Mouse (Mus musculus): ENCODE measurements around the gene B4galt1. TPM values are rescaled to one million over a fixed set of nuclear protein-coding genes. Genes with fewer than 3 reads are reported as not detected.

Gene B4galt1
- polyA plus RNA-seq, 1 experiment from 2014 or later = 56.5 TPM

- Histone ChIP-seq H3K27ac (ENCODE audit: poor library complexity, severe bottlenecking) (no peak overlapping the region), H3K9me3 (replicated peaks) (peaks cover 7% of the 10 kb centered on the region), H3K4me1 (replicated peaks) (peaks cover 17% of the 10 kb centered on the region), H3K9ac (no peak overlapping the region), H3K27me3 (replicated peaks) (no peaks in the 10 kb centered on the region), H3K4me2 (no peak overlapping the region), H3K36me3 (peaks cover 9% of the 10 kb centered on the region), H3K4me3 (no peak overlapping the region)
- ATAC-seq (ENCODE audit: insufficient number of reproducible peaks, low FRiP score) = no peak
- 86% methylated on average over 3 of the region's 3 CpGs for WGBS
These were observed 58.0 kb downstream of the B4galt1 start for GRCm38 (mm10) chr4:40795761-40796160.

- Histone ChIP-seq H3K9me3 (replicated peaks) (peaks cover 7% of the 10 kb centered on the region), H3K36me3 (peaks cover 9% of the 10 kb centered on the region), H3K4me1 (replicated peaks) (peaks cover 8% of the 10 kb centered on the region), H3K27ac (ENCODE audit: poor library complexity, severe bottlenecking) (no peak overlapping the region), H3K4me3 (no peak overlapping the region), H3K27me3 (replicated peaks) (no peaks in the 10 kb centered on the region), H3K9ac (no peak overlapping the region), H3K4me2 (no peak overlapping the region)
- no peak for ATAC-seq (ENCODE audit: insufficient number of reproducible peaks, low FRiP score)
These were observed 59.5 kb downstream of the B4galt1 start for GRCm38 (mm10) chr4:40794320-40794719.

- no peak overlapping the region for H3K4me2 ChIP-seq
- no peaks in the 10 kb centered on the region for H3K27me3 ChIP-seq (replicated peaks)
- H3K9ac ChIP-seq = no peak overlapping the region
- H3K4me1 ChIP-seq (replicated peaks) = no peaks in the 10 kb centered on the region
- H3K4me3 ChIP-seq = no peak overlapping the region
- H3K36me3 ChIP-seq = no peaks in the 10 kb centered on the region
- H3K27ac ChIP-seq (ENCODE audit: poor library complexity, severe bottlenecking) = no peak overlapping the region
- H3K9me3 ChIP-seq (replicated peaks) = peaks cover 7% of the 10 kb centered on the region
- WGBS = 85% methylated on average over 4 of the region's 4 CpGs
- no peak for ATAC-seq (ENCODE audit: insufficient number of reproducible peaks, low FRiP score)
These were observed 62.6 kb downstream of the B4galt1 start for GRCm38 (mm10) chr4:40791176-40791575.

- no peaks in the 10 kb centered on the region for H3K9me3 ChIP-seq (replicated peaks)
- H3K27me3 ChIP-seq (replicated peaks) = no peaks in the 10 kb centered on the region
- no peaks in the 10 kb centered on the region for H3K36me3 ChIP-seq
- WGBS = 80% methylated on average over 4 of the region's 4 CpGs
- no peak overlapping the region for H3K27ac ChIP-seq (ENCODE audit: poor library complexity, severe bottlenecking)
- H3K4me1 ChIP-seq (replicated peaks) = peaks cover 10% of the 10 kb centered on the region
- H3K9ac ChIP-seq = no peak overlapping the region
- no peak overlapping the region for H3K4me2 ChIP-seq
- ATAC-seq (ENCODE audit: insufficient number of reproducible peaks, low FRiP score) = no peak
- no peak overlapping the region for H3K4me3 ChIP-seq
These were observed 67.2 kb downstream of the B4galt1 start for GRCm38 (mm10) chr4:40786578-40786977.

GRCm38 (mm10) chr4:40785620-40786166, 68.1 kb downstream of the B4galt1 start:
- no peaks in the 10 kb centered on the region for H3K27me3 ChIP-seq (replicated peaks)
- H3K4me1 ChIP-seq (replicated peaks) = peaks cover 16% of the 10 kb centered on the region
- H3K36me3 ChIP-seq = no peaks in the 10 kb centered on the region
- ATAC-seq (ENCODE audit: insufficient number of reproducible peaks, low FRiP score) = no peak
- no peak overlapping the region for H3K4me2 ChIP-seq
- no peak overlapping the region for H3K4me3 ChIP-seq
- 69% methylated on average over 9 of the region's 9 CpGs for WGBS
- no peaks in the 10 kb centered on the region for H3K9me3 ChIP-seq (replicated peaks)
- H3K9ac ChIP-seq = no peak overlapping the region
- no peak overlapping the region for H3K27ac ChIP-seq (ENCODE audit: poor library complexity, severe bottlenecking)

GRCm38 (mm10) chr4:40784556-40785169, 69.1 kb downstream of the B4galt1 start:
- Histone ChIP-seq H3K36me3 (no peaks in the 10 kb centered on the region), H3K27ac (ENCODE audit: poor library complexity, severe bottlenecking) (no peak overlapping the region), H3K9ac (no peak overlapping the region), H3K4me1 (replicated peaks) (peaks cover 17% of the 10 kb centered on the region), H3K4me2 (no peak overlapping the region), H3K4me3 (no peak overlapping the region), H3K9me3 (replicated peaks) (no peaks in the 10 kb centered on the region), H3K27me3 (replicated peaks) (no peaks in the 10 kb centered on the region)
- WGBS = 63% methylated on average over 10 of the region's 10 CpGs
- ATAC-seq (ENCODE audit: insufficient number of reproducible peaks, low FRiP score) = peak; percentile 63

- peaks cover 17% of the 10 kb centered on the region for H3K4me1 ChIP-seq (replicated peaks)
- no peak overlapping the region for H3K27ac ChIP-seq (ENCODE audit: poor library complexity, severe bottlenecking)
- 92% methylated on average over 4 of the region's 4 CpGs for WGBS
- no peak overlapping the region for H3K4me3 ChIP-seq
- no peak overlapping the region for H3K4me2 ChIP-seq
- H3K9ac ChIP-seq = no peak overlapping the region
- no peak for ATAC-seq (ENCODE audit: insufficient number of reproducible peaks, low FRiP score)
- H3K9me3 ChIP-seq (replicated peaks) = no peaks in the 10 kb centered on the region
- no peaks in the 10 kb centered on the region for H3K36me3 ChIP-seq
- no peaks in the 10 kb centered on the region for H3K27me3 ChIP-seq (replicated peaks)
These were observed 70.8 kb downstream of the B4galt1 start for GRCm38 (mm10) chr4:40783049-40783448.

GRCm38 (mm10) chr4:40781797-40782495, 71.9 kb downstream of the B4galt1 start:
- Histone ChIP-seq H3K4me2 (no peak overlapping the region), H3K9me3 (replicated peaks) (no peaks in the 10 kb centered on the region), H3K27ac (ENCODE audit: poor library complexity, severe bottlenecking) (0 out of 2 replicates have a peak overlapping the region, but pooled peaks have one; percentile 22), H3K4me1 (replicated peaks) (peaks cover 21% of the 10 kb centered on the region), H3K4me3 (no peak overlapping the region), H3K27me3 (replicated peaks) (no peaks in the 10 kb centered on the region), H3K9ac (no peak overlapping the region), H3K36me3 (no peaks in the 10 kb centered on the region)
- ATAC-seq (ENCODE audit: insufficient number of reproducible peaks, low FRiP score) = no peak
- 37% methylated on average over 8 of the region's 8 CpGs for WGBS

GRCm38 (mm10) chr4:40781143-40781542, 72.7 kb downstream of the B4galt1 start:
- 9% methylated on average over 3 of the region's 3 CpGs for WGBS
- no peaks in the 10 kb centered on the region for H3K27me3 ChIP-seq (replicated peaks)
- H3K9me3 ChIP-seq (replicated peaks) = no peaks in the 10 kb centered on the region
- H3K4me3 ChIP-seq = no peak overlapping the region
- H3K4me1 ChIP-seq (replicated peaks) = peaks cover 21% of the 10 kb centered on the region
- H3K36me3 ChIP-seq = no peaks in the 10 kb centered on the region
- H3K4me2 ChIP-seq = no peak overlapping the region
- H3K9ac ChIP-seq = no peak overlapping the region
- peak overlapping the region; percentile 22; the same call in 1 of the 2 replicates for H3K27ac ChIP-seq (ENCODE audit: poor library complexity, severe bottlenecking)
- no peak for ATAC-seq (ENCODE audit: insufficient number of reproducible peaks, low FRiP score)

GRCm38 (mm10) chr4:40778656-40779055, 75.1 kb downstream of the B4galt1 start:
- H3K9me3 ChIP-seq (replicated peaks) = no peaks in the 10 kb centered on the region
- 82% methylated on average over 6 of the region's 6 CpGs for WGBS
- H3K27me3 ChIP-seq (replicated peaks) = no peaks in the 10 kb centered on the region
- no peak overlapping the region for H3K4me3 ChIP-seq
- no peaks in the 10 kb centered on the region for H3K36me3 ChIP-seq
- H3K4me2 ChIP-seq = no peak overlapping the region
- no peak overlapping the region for H3K9ac ChIP-seq
- H3K27ac ChIP-seq (ENCODE audit: poor library complexity, severe bottlenecking) = no peak overlapping the region
- peaks cover 36% of the 10 kb centered on the region for H3K4me1 ChIP-seq (replicated peaks)
- no peak for ATAC-seq (ENCODE audit: insufficient number of reproducible peaks, low FRiP score)

GRCm38 (mm10) chr4:40777116-40777515, 76.7 kb downstream of the B4galt1 start:
- Histone ChIP-seq H3K36me3 (no peaks in the 10 kb centered on the region), H3K27ac (ENCODE audit: poor library complexity, severe bottlenecking) (no peak overlapping the region), H3K27me3 (replicated peaks) (no peaks in the 10 kb centered on the region), H3K4me2 (no peak overlapping the region), H3K9ac (no peak overlapping the region), H3K9me3 (replicated peaks) (no peaks in the 10 kb centered on the region), H3K4me1 (replicated peaks) (peaks cover 33% of the 10 kb centered on the region), H3K4me3 (no peak overlapping the region)
- 29% methylated on average over 2 of the region's 2 CpGs for WGBS
- ATAC-seq (ENCODE audit: insufficient number of reproducible peaks, low FRiP score) = no peak
